Mouse (Mus musculus): ENCODE measurements around the gene Pdcd7. TPM values are rescaled to one million over a fixed set of nuclear protein-coding genes. Genes with fewer than 3 reads are reported as not detected.
A peak's percentile ranks its signal among the peaks of the same experiment; 100 is the strongest.
"Not testable (repeated sequence)": the region's sequence is repeated elsewhere in the genome, so short reads cannot be mapped to it uniquely, and the experiment has no call there.

Gene Pdcd7
- polyA plus RNA-seq, 1 experiment from 2014 or later = 13.0 TPM

DNA sequence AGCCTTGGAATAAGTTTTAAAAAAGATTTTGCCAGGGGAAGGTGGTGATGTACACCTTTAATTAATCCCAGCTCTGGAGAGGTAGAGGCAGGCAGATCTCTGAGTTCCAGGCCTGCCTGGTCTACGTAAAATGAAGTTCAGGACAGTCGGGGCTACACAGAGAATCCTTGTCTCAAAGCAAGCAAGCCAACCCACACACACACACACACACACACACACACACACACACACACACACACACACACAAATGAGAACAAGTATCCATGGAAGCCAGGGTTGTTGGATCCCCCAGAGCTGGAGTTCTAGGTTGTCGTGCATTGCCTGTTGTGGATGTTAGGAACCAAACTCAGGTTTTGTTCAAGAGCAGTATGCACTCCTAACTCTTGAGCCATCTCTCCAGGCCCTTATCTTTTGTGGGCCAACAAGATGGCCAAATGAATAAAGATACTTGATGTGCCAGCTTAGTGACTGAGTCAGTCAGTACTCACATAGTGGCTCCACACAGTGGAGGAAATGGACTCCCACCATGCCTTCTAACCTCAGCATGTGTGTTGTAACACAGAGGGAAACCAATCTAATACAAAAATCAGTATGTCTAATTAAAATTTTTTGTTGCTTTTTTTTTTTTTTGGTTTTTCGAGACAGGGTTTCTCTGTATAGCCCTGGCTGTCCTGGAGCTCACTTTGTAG, 33.1 kb upstream of the Pdcd7 start:
- H3K9me3 ChIP-seq (ENCODE audit: control insufficient read depth, low read length) = no peaks in the 10 kb centered on the region
- DNase-seq (ENCODE audit: low spot score) (peak; percentile 8), ATAC-seq (ENCODE audit: low FRiP score) (no peak)
- H3K36me3 ChIP-seq (ENCODE audit: control insufficient read depth, insufficient read depth, low read length) = peaks cover 13% of the 10 kb centered on the region
- no peak overlapping the region for H3K27ac ChIP-seq (ENCODE audit: low read depth, low read length)
- WGBS = 94% methylated on average over 4 of the region's 4 CpGs
- H3K9ac ChIP-seq (ENCODE audit: low read depth, low read length) = no peak overlapping the region
- H3K27me3 ChIP-seq (ENCODE audit: control insufficient read depth, insufficient read depth, low read length) = no peaks in the 10 kb centered on the region
- H3K4me2 ChIP-seq (replicated peaks; ENCODE audit: low read depth, low read length) = no peak overlapping the region
- no peaks in the 10 kb centered on the region for H3K4me1 ChIP-seq (replicated peaks; ENCODE audit: control insufficient read depth, insufficient read depth, low read length)
- H3K4me3 ChIP-seq (ENCODE audit: low read depth, low read length) = no peak overlapping the region

DNA sequence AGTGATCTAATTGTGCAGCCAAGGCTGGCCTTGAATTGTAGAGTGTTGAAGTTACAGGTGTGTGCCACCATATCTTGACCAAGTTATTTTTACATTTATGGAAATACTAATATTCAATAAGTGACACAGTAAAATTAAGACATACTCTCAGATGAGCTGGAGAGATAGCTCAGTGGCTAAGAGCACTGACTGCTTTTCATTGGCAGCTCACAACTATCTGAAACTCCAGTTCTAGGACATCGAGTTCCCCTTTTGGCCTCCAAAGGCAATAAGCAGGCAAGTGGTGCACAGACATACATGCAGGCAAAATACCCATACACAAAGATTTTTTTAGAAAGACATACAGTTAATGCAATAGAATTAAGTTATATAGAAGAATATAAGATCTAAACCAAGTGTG, 32.1 kb upstream of the Pdcd7 start:
- no peak overlapping the region for H3K9ac ChIP-seq (ENCODE audit: low read depth, low read length)
- H3K27ac ChIP-seq (ENCODE audit: low read depth, low read length) = no peak overlapping the region
- H3K4me3 ChIP-seq (ENCODE audit: low read depth, low read length) = no peak overlapping the region
- no peak for ATAC-seq (ENCODE audit: low FRiP score)
- no peak for DNase-seq (ENCODE audit: low spot score)
- H3K36me3 ChIP-seq (ENCODE audit: control insufficient read depth, insufficient read depth, low read length) = peaks cover 14% of the 10 kb centered on the region
- H3K4me1 ChIP-seq (replicated peaks; ENCODE audit: control insufficient read depth, insufficient read depth, low read length) = no peaks in the 10 kb centered on the region
- H3K9me3 ChIP-seq (ENCODE audit: control insufficient read depth, low read length) = no peaks in the 10 kb centered on the region
- H3K27me3 ChIP-seq (ENCODE audit: control insufficient read depth, insufficient read depth, low read length) = no peaks in the 10 kb centered on the region
- WGBS = 93% methylated on average over 1 of the region's 1 CpGs
- H3K4me2 ChIP-seq (replicated peaks; ENCODE audit: low read depth, low read length) = no peak overlapping the region

DNA sequence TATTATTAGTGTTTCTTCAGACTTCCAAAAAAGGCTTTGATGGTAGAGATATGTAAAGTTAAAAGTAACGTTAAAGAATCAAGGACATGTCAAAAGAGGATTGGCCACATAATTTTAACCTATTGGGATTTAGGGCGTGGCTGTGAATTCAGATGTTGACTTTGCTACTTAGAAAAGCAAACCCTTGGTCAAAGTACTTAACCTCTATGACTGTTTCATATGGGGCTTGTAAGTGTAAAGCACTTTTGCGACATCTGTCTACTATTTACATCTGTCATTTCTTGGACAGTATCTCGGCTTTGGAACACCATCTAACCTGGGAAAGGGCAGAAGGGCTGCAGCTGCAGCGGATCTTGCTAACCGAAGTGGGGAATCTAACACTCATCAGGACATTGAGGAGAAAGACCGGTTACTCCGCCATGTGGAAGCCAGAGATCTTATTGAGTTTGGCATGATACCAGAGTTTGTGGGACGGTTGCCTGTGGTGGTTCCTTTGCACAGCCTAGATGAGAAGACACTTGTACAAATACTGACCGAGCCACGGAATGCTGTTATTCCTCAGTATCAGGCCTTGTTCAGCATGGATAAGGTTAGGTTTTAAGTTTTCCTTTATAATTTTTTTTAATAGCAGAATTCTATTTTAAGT, 23.5 kb upstream of the Pdcd7 start:
- ATAC-seq (ENCODE audit: low FRiP score) = no peak
- 91% methylated on average over 11 of the region's 11 CpGs for WGBS
- no peak overlapping the region for H3K9ac ChIP-seq (ENCODE audit: low read depth, low read length)
- H3K4me3 ChIP-seq (ENCODE audit: low read depth, low read length) = no peak overlapping the region
- no peaks in the 10 kb centered on the region for H3K4me1 ChIP-seq (replicated peaks; ENCODE audit: control insufficient read depth, insufficient read depth, low read length)
- no peaks in the 10 kb centered on the region for H3K27me3 ChIP-seq (ENCODE audit: control insufficient read depth, insufficient read depth, low read length)
- H3K36me3 ChIP-seq (ENCODE audit: control insufficient read depth, insufficient read depth, low read length) = peaks cover 4% of the 10 kb centered on the region
- no peaks in the 10 kb centered on the region for H3K9me3 ChIP-seq (ENCODE audit: control insufficient read depth, low read length)
- no peak for DNase-seq (ENCODE audit: low spot score)
- H3K27ac ChIP-seq (ENCODE audit: low read depth, low read length) = no peak overlapping the region
- H3K4me2 ChIP-seq (replicated peaks; ENCODE audit: low read depth, low read length) = no peak overlapping the region

DNA sequence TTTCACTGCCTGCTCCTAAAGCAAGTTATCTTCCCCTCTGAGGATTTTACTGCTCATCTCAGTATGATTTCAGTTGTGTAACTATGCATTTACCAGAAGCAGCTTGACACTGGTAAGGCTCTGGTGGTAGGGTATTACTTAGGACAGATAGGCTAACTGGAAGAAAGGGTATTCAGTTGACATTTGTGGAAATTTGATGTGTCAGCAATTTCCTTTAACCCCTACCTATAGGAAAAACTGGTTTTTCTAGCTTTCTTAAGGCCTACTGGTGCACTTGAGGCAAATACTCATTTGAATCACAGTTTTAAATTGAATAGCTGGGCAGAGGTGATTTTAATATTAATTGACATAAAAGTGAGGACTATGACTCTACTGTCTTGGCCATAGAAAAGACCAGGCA, 19.9 kb upstream of the Pdcd7 start:
- Histone ChIP-seq H3K9me3 (ENCODE audit: control insufficient read depth, low read length) (no peaks in the 10 kb centered on the region), H3K4me2 (replicated peaks; ENCODE audit: low read depth, low read length) (no peak overlapping the region), H3K9ac (ENCODE audit: low read depth, low read length) (no peak overlapping the region), H3K27me3 (ENCODE audit: control insufficient read depth, insufficient read depth, low read length) (no peaks in the 10 kb centered on the region), H3K4me3 (ENCODE audit: low read depth, low read length) (no peak overlapping the region), H3K4me1 (replicated peaks; ENCODE audit: control insufficient read depth, insufficient read depth, low read length) (no peaks in the 10 kb centered on the region), H3K27ac (ENCODE audit: low read depth, low read length) (no peak overlapping the region), H3K36me3 (ENCODE audit: control insufficient read depth, insufficient read depth, low read length) (no peaks in the 10 kb centered on the region; the same call in none of the 2 replicates)
- no peak for DNase-seq (ENCODE audit: low spot score)
- ATAC-seq (ENCODE audit: low FRiP score) = no peak

DNA sequence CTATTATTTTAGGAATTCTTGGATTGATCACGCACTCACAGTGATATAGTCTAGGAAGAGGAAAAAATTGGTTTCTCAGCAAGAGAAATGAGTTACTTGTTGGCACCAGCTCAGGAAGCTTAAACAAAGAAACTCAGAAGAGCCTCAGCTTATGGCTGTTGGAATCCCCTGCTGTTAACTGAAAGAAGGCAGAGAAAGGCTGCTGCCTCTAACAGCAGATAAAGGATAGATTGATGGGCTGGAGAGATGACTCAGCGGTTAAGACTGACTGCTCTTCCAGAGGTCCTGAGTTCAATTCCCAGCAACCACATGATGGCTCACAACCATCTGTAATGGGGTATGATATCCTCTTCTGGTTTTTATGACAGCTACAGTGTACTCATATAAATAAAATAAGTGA, 18.5 kb upstream of the Pdcd7 start:
- ATAC-seq (ENCODE audit: low FRiP score) (no peak), DNase-seq (ENCODE audit: low spot score) (no peak)
- Histone ChIP-seq H3K9me3 (ENCODE audit: control insufficient read depth, low read length) (no peaks in the 10 kb centered on the region), H3K27me3 (ENCODE audit: control insufficient read depth, insufficient read depth, low read length) (no peaks in the 10 kb centered on the region), H3K27ac (ENCODE audit: low read depth, low read length) (no peak overlapping the region), H3K36me3 (ENCODE audit: control insufficient read depth, insufficient read depth, low read length) (no peaks in the 10 kb centered on the region; the same call in none of the 2 replicates), H3K4me3 (ENCODE audit: low read depth, low read length) (no peak overlapping the region), H3K4me2 (replicated peaks; ENCODE audit: low read depth, low read length) (no peak overlapping the region), H3K4me1 (replicated peaks; ENCODE audit: control insufficient read depth, insufficient read depth, low read length) (no peaks in the 10 kb centered on the region), H3K9ac (ENCODE audit: low read depth, low read length) (no peak overlapping the region)
- 89% methylated on average over 2 of the region's 2 CpGs for WGBS

DNA sequence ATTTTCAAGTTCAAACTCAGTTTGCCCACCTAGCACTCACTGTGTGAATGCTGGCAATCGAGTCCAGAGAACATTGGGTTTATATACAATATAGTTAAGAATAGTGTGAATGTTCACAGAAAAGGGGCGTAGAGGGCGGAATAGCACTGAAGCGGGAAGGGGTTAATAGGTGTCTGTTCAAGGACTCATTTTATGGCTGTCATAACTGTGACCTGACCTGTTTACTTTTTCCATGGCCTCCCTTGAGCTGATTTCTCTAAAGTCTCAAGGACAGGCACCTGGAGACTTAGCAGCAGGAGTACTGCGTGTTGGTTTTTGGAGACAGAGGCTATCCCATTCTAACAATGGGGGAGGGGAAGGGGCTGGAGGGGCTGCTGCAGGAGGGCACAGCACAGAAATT, 11.9 kb upstream of the Pdcd7 start:
- ATAC-seq (ENCODE audit: low FRiP score) (no peak), DNase-seq (ENCODE audit: low spot score) (no peak)
- Histone ChIP-seq H3K27me3 (ENCODE audit: control insufficient read depth, insufficient read depth, low read length) (no peaks in the 10 kb centered on the region), H3K9me3 (ENCODE audit: control insufficient read depth, low read length) (no peaks in the 10 kb centered on the region), H3K27ac (ENCODE audit: low read depth, low read length) (no peak overlapping the region), H3K4me2 (replicated peaks; ENCODE audit: low read depth, low read length) (no peak overlapping the region), H3K9ac (ENCODE audit: low read depth, low read length) (no peak overlapping the region), H3K4me1 (replicated peaks; ENCODE audit: control insufficient read depth, insufficient read depth, low read length) (no peaks in the 10 kb centered on the region), H3K4me3 (ENCODE audit: low read depth, low read length) (no peak overlapping the region), H3K36me3 (ENCODE audit: control insufficient read depth, insufficient read depth, low read length) (no peaks in the 10 kb centered on the region)
- WGBS = 91% methylated on average over 5 of the region's 5 CpGs

DNA sequence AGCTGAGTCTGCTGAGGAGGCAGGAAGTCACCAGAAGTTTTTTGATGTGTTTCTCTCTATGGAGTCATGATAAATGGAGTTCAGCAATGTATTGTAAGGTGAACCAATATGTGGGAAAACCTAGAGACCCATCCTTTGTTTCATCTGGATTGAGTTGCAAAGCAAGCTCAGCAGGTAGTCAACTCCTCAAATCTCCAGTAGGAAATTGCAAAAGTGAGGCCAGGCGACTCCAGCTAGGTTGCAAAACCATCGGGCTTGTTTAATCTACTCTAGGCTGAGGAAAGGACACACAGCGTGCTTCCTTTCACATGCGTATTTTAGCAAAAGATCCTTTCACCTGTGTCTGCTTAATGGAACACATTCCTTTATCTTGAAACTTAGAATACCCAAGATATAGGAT, 6.8 kb upstream of the Pdcd7 start:
- Histone ChIP-seq H3K4me3 (ENCODE audit: low read depth, low read length) (no peak overlapping the region), H3K4me2 (replicated peaks; ENCODE audit: low read depth, low read length) (no peak overlapping the region), H3K9ac (ENCODE audit: low read depth, low read length) (no peak overlapping the region), H3K9me3 (ENCODE audit: control insufficient read depth, low read length) (no peaks in the 10 kb centered on the region), H3K27me3 (ENCODE audit: control insufficient read depth, insufficient read depth, low read length) (no peaks in the 10 kb centered on the region), H3K27ac (ENCODE audit: low read depth, low read length) (no peak overlapping the region), H3K4me1 (replicated peaks; ENCODE audit: control insufficient read depth, insufficient read depth, low read length) (no peaks in the 10 kb centered on the region), H3K36me3 (ENCODE audit: control insufficient read depth, insufficient read depth, low read length) (no peaks in the 10 kb centered on the region)
- WGBS = 77% methylated on average over 4 of the region's 4 CpGs
- no peak for ATAC-seq (ENCODE audit: low FRiP score)
- DNase-seq (ENCODE audit: low spot score) = no peak

DNA sequence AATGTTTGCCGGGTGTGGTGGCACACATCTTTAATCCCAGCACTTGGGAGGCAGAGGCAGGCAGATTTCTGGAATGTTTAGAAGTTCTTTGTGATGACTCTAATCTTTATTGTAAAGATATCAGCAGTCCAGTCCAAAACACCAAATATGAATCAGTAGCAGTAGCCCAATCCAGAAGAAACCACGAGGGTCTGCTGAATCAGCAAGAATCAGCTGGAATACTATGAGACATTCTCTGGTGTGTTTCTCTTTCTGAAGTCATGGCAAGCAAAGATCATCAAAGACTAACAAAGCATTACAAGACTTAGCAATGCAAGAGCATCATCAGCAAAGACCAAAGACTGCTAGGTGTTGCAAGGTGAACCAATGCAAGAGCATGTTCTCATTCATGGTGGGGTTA, 5.5 kb upstream of the Pdcd7 start:
- Histone ChIP-seq H3K27ac (ENCODE audit: low read depth, low read length) (no peak overlapping the region), H3K4me3 (ENCODE audit: low read depth, low read length) (no peak overlapping the region), H3K4me2 (replicated peaks; ENCODE audit: low read depth, low read length) (no peak overlapping the region), H3K9ac (ENCODE audit: low read depth, low read length) (no peak overlapping the region), H3K4me1 (replicated peaks; ENCODE audit: control insufficient read depth, insufficient read depth, low read length) (no peaks in the 10 kb centered on the region), H3K36me3 (ENCODE audit: control insufficient read depth, insufficient read depth, low read length) (no peaks in the 10 kb centered on the region), H3K9me3 (ENCODE audit: control insufficient read depth, low read length) (no peaks in the 10 kb centered on the region), H3K27me3 (ENCODE audit: control insufficient read depth, insufficient read depth, low read length) (no peaks in the 10 kb centered on the region)
- 87% methylated on average over 2 of the region's 2 CpGs for WGBS
- ATAC-seq (ENCODE audit: low FRiP score) (no peak), DNase-seq (ENCODE audit: low spot score) (no peak)

DNA sequence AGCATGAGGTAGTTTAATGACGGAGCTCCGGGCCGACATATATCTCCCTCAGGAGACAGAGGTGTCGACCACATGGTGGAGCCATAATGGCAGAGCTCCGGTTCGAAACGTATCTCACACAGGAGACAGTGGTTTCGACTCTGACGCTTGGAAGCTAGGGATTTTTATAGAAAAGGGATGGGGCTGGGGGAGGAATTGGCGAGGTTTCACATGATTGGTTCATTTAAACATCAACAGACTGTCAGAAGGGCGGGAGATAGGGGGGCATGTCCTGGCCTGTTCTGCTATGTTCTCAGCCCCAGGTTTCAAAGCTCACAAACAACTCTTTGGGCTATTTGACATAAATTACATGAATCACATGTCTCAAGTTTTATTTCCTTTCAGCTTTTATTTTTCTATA, 465 bp upstream of the Pdcd7 start:
- peak; percentile 6 for DNase-seq (ENCODE audit: low spot score)
- Histone ChIP-seq H3K4me3 (ENCODE audit: low read depth, low read length) (peak overlapping the region; percentile 99), H3K9ac (ENCODE audit: low read depth, low read length) (peak overlapping the region; percentile 98), H3K27ac (ENCODE audit: low read depth, low read length) (peak overlapping the region; percentile 93; the same call in 1 of the 2 replicates), H3K4me2 (replicated peaks; ENCODE audit: low read depth, low read length) (peak overlapping the region; percentile 95)
- 72% methylated on average over 11 of the region's 11 CpGs for WGBS
- not testable (repeated sequence) for H3K4me1 ChIP-seq (replicated peaks; ENCODE audit: control insufficient read depth, insufficient read depth, low read length); H3K9me3 ChIP-seq (ENCODE audit: control insufficient read depth, low read length); H3K36me3 ChIP-seq (ENCODE audit: control insufficient read depth, insufficient read depth, low read length); H3K27me3 ChIP-seq (ENCODE audit: control insufficient read depth, insufficient read depth, low read length); ATAC-seq (ENCODE audit: low FRiP score)
